Mouse (Mus musculus) lung, postnatal 0 days (tissue): Measurements from ENCODE around the gene Gab1.

ENCODE experiments used
- CTCF ChIP-seq: IDR thresholded peaks from 2 replicates; pipeline ENCODE4 v1.5.1; 2016; ENCODE audit warnings: antibody characterized with exemption, mild to moderate bottlenecking
- EP300 ChIP-seq: IDR thresholded peaks from 2 replicates; pipeline ENCODE4 v1.6.1; 2016; ENCODE audit warnings: antibody characterized with exemption, mild to moderate bottlenecking, control low read depth

DNA sequence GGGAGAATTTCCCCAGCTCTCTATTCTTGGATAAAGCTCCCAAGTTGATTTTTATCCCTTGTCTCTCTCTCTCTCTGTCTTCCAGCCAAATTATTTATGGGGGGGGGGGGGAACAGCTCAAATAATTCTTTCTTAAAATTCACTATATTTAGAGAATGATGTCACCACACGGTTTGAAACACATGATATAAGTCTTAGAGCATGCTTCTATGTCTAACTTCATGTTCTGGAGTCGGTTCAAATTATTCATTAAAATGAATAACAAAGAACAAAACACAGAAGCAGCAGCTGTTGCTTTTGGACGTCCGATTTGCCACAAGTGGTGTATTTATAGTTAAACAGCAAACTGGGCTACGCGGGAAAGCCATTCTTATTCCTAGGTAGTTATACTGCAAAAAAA lies 65.1 kb downstream of the Gab1 start:
- no peak for TF ChIP-seq EP300
- no peak for TF ChIP-seq CTCF
